Mouse (Mus musculus) kidney, embryonic 16.5 days (tissue): ENCODE measurements around the gene Dzip1l. TPM values are rescaled to one million over a fixed set of nuclear protein-coding genes. Genes with fewer than 3 reads are reported as not detected.

Source experiments
- ATAC-seq: fragments of 200-750 bp; cut with Nextera tagmentation; 2 replicates; pipeline ENCODE4 v1.8.0; 2017; ENCODE audit warnings: moderate TSS enrichment; ENCODE audit not compliant: low FRiP score, low TSS enrichment
- H3K27ac ChIP-seq: fragments of 300-500 bp; sonication (generic); 2 replicates; pipeline ENCODE4 v1.5.1; 2014; ENCODE audit warnings: low read length
- H3K27me3 ChIP-seq: fragments of 300-500 bp; sonication (generic); 2 replicates; pipeline ENCODE4 v1.6.1; 2014; ENCODE audit warnings: low read length, control low read depth, mixed read lengths; ENCODE audit not compliant: insufficient read depth
- H3K36me3 ChIP-seq: fragments of 300-500 bp; sonication (generic); 2 replicates; pipeline ENCODE4 v1.6.1; 2014; ENCODE audit warnings: low read length, control low read depth, mixed read lengths; ENCODE audit not compliant: insufficient read depth
- H3K4me1 ChIP-seq: fragments of 300-500 bp; sonication (generic); 2 replicates; pipeline ENCODE4 v1.6.1; 2014; ENCODE audit warnings: low read length, control low read depth, mixed read lengths; ENCODE audit not compliant: insufficient read depth
- H3K4me2 ChIP-seq: fragments of 300-500 bp; sonication (generic); replicated peaks from 2 replicates; pipeline ENCODE4 v1.6.1; 2014; ENCODE audit warnings: low read depth, low read length
- H3K4me3 ChIP-seq: fragments of 300-500 bp; sonication (generic); 2 replicates; pipeline ENCODE4 v1.5.1; 2014; ENCODE audit warnings: mild to moderate bottlenecking, low read length
- H3K9ac ChIP-seq: fragments of 300-500 bp; sonication (generic); replicated peaks from 2 replicates; pipeline ENCODE4 v1.6.1; 2014; ENCODE audit warnings: low read length
- H3K9me3 ChIP-seq: fragments of 300-500 bp; sonication (generic); 2 replicates; pipeline ENCODE4 v1.6.1; 2016; ENCODE audit warnings: low read length, control low read depth
- WGBS: fragments of 180-500 bp; shearing (Covaris S2); extraction: QIAGEN DNeasy Blood & Tissue Kit; methylation state at CpG from one replicate; pipeline ENCODE4 v1.1.7; 2014; 5-methylcytosine and 5-hydroxymethylcytosine counted together
- polyA plus RNA-seq: library from polyadenylated mRNA; unstranded; fragments of >200 nt; fragmentation: Nextera tagmentation; extraction: Ambion mirVana; gene quantifications from 2 replicates; pipeline ENCODE4 v1.2.1, GENCODE M21; 2015

Dzip1l gene
- polyA plus RNA-seq, 1 experiment from 2014 or later: 27.4 TPM

DNA sequence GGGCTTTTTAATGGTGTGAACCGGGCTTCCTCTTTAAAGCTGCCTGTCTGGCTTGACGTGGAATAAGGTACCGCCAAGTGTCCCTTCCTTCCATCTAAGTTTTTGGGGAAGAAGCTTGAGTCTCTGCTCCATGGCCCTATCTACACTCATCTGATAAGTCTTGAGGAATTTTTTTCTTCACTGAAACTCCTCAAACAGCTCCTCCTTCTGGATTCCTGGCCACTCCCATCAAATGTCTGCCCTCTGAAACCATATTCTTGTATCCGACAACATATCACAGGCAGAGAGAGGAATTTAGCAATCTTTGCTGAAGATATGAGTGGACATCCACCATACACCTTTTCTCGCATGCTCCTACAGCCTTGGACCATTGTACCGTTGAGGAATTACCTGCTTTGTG, 77.0 kb downstream of the Dzip1l start:
- ATAC-seq: no peak
- Histone ChIP-seq H3K27me3 (no peaks in the 10 kb centered on the region), H3K4me3 (no peak overlapping the region), H3K9me3 (no peaks in the 10 kb centered on the region), H3K36me3 (no peaks in the 10 kb centered on the region), H3K4me2 (no peak overlapping the region), H3K27ac (no peak overlapping the region), H3K9ac (no peak overlapping the region), H3K4me1 (no peaks in the 10 kb centered on the region)
- 87% methylated on average over 6 of the region's 6 CpGs for WGBS

DNA sequence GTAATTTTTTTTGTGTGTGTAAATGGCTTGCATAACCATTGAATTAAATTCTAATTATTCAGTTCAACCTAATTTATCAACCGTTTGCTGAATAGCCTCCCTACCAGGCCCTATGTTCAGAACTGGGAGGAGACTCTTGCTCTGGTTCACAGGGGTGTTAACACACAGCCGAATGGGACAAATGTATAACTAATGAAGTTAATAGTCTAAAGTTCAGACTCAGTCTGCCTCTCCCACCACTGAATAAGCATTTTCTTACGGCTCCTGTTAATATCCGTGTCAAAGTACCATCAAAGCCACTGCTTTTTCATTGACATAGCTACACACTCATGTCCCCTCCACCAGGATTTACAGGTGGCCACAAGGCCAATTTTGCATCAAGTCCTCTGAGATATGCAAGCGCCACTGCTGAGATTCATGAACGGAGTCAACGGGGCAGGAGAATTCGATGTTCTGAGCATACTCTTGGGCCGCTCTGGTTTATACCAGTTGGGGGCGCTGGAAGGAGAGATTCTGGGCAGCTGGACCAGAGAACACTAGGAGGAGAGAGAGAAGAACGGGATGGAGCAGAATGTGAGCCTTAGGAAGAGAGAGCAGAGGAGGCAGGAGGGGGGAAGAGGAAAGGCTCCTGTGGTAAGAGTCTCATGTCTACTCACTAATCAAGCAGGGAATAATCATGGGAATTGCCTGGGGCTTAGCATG, 78.3 kb downstream of the Dzip1l start:
- WGBS: 73% methylated on average over 11 of the region's 11 CpGs
- Histone ChIP-seq H3K27ac (no peak overlapping the region), H3K27me3 (no peaks in the 10 kb centered on the region), H3K4me1 (no peaks in the 10 kb centered on the region), H3K9me3 (no peaks in the 10 kb centered on the region), H3K4me3 (no peak overlapping the region), H3K4me2 (no peak overlapping the region), H3K9ac (no peak overlapping the region), H3K36me3 (no peaks in the 10 kb centered on the region)
- no peak for ATAC-seq

DNA sequence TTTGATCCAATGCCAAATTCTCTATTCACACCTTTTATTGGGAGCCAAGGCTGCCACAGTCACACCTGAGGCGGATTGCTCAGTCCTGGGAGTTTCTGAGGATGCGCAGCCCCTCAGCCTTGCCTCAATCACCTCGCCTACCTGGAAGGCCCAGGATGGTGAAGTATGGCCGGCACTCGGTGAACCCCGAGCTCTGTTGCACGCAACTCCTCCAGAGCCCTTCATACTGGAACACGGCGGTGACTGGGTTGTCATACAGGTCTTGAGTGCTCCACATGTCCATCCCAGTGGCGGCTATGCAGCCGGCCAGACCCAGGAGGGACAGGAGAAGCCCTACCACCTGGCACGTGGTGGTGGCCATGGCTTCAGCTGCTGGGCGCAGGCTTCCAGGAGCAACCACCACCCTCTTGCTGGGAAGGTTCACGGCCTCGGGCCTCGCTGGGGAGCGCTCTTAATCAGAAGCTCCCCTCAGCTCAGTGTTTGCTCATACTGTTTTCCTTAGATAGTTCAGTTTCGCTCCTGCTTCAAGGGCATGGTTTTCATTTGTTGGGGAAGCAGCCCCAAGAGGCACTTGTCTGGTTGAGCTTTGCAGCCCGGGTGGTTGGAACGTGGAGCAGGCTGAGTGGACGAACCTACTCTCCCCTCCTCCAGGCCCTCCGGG, 80.4 kb downstream of the Dzip1l start:
- no peak overlapping the region for H3K4me3 ChIP-seq
- ATAC-seq: no peak
- WGBS: 82% methylated on average over 22 of the region's 22 CpGs
- no peaks in the 10 kb centered on the region for H3K9me3 ChIP-seq
- no peak overlapping the region for H3K4me2 ChIP-seq
- no peak overlapping the region for H3K9ac ChIP-seq
- no peaks in the 10 kb centered on the region for H3K36me3 ChIP-seq
- H3K4me1 ChIP-seq: no peaks in the 10 kb centered on the region
- H3K27ac ChIP-seq: no peak overlapping the region
- H3K27me3 ChIP-seq: no peaks in the 10 kb centered on the region

DNA sequence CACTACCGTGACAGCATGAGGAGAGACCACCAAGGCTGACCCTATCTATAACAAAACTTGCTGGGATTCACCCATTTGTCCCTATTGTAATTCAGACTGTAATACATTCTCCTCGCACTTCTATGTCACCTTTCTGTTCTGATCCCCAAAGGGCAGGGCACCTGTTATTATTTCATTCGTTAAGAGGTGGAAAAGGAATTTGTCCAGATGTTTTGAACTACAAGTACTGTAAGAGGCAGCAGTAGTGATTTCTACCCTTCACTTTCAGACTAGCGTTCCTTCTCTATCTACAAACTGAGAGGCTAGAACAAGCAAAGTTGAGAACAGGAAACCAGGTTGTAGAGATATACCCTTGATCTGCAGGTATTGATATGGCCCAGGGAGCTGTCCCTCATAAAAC, 81.0 kb downstream of the Dzip1l start:
- H3K36me3 ChIP-seq: no peaks in the 10 kb centered on the region
- no peaks in the 10 kb centered on the region for H3K4me1 ChIP-seq
- no peak for ATAC-seq
- no peaks in the 10 kb centered on the region for H3K27me3 ChIP-seq
- no peak overlapping the region for H3K27ac ChIP-seq
- no peak overlapping the region for H3K9ac ChIP-seq
- no peaks in the 10 kb centered on the region for H3K9me3 ChIP-seq
- no peak overlapping the region for H3K4me3 ChIP-seq
- WGBS: 84% methylated on average over 4 of the region's 4 CpGs
- H3K4me2 ChIP-seq: no peak overlapping the region

DNA sequence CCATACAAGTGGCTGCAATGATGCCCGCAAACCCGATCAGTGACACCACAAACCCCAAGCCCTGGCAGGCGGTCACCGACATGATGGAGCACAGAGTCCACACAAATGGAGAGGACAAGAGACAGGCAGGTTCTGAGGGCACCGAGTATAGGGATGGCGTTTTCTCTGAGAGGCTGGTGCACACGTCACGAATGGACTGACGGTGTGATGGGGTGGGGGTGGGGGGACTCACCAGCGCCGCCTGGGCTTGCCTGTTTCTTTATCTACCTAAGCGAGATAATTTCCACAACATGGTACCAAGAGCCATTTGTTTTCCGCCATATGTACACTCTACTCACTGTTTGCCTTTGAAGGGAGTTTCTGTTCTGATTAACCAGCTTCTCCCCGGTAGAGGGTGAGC, 87.8 kb downstream of the Dzip1l start, which contains the start of gene Cldn18:
Gene Cldn18 (minus strand): TSS at position 134 of the 400 bp plus-strand sequence.
- Histone ChIP-seq H3K4me3 (no peak within 1 kb of the TSS), H3K4me2 (no peak within 1 kb of the TSS), H3K9ac (no peak within 1 kb of the TSS), H3K27ac (no peak within 1 kb of the TSS), H3K36me3 (no peaks in the 10 kb centered on the region), H3K4me1 (no peaks in the 10 kb centered on the region), H3K9me3 (no peaks in the 10 kb centered on the region), H3K27me3 (no peaks in the 10 kb centered on the region)
- no peak for ATAC-seq
- WGBS: 88% methylated on average over 14 of the region's 14 CpGs

Other genes with a start within 250 kb of the Dzip1l start
- gene Mras, start 192.1 kb upstream of the Dzip1l start, polyA plus RNA-seq: 10.7 and 15.7 TPM in 2 replicates
- 0.23 TPM in 1 of 2 replicates, not detected in the other for gene Nme9, start 178.0 kb upstream of the Dzip1l start, polyA plus RNA-seq
- 24.3 and 25.0 TPM in 2 replicates for gene Armc8, start 60.6 kb upstream of the Dzip1l start, polyA plus RNA-seq
- 33.0 and 33.9 TPM in 2 replicates for gene Dbr1, start 53.7 kb upstream of the Dzip1l start, polyA plus RNA-seq
- 0.68 and 0.94 TPM in 2 replicates for gene A4gnt, start 17.0 kb upstream of the Dzip1l start, polyA plus RNA-seq
- gene Cldn18, start 87.8 kb downstream of the Dzip1l start, polyA plus RNA-seq: 6.1 TPM in 1 of 2 replicates, not detected in the other
- gene Sox14, start 246.7 kb downstream of the Dzip1l start, polyA plus RNA-seq: not detected in 2 replicates